Mouse (Mus musculus) Muller cell, postnatal 12 days (primary cell): ENCODE data around the gene Cdh23.

ENCODE experiments used
- DNase-seq: peaks from one replicate; pipeline ENCODE4 v3.0.0-alpha.2; 2015; ENCODE audit errors: inconsistent ontology term

Cdh23 gene

DNA sequence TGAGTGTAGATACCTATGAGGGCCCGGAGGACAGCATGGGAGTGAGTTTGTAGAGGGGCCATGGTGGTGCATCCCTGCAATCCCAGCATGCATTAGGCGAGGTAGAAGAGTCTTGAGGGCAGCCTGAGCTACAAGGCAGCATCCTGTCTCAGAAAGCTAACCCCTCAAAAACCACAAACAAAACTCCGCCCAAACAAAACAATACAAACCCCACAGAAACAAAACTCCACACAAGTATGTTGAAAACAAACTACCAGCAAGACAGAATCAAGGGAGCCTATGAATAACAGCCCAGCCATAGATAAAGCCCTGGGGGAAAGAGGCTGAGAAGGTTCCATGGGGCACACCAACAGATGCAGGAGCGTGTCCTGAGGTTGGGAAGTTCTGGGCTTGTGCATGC is 350.2 kb downstream of the Cdh23 start:
- no peak for DNase-seq

DNA sequence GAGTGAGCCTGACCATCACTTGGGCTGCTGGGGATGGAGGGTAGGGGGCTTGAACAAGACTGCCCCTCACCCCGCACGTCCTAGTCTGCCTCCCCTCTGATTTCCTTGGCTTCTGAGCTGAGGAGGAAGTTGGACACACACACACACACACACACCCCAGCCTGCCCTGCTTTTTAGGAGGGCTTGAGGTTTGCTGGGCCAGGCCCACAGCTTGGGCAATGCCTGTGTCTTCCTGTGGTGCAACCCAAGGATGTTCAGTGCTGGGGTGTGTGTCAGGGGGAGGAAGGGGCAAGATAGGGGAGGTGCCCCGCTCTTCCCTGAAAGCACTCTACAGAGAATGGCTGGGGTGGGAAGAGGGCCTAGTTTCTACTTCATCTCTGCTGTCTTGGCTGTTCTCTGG is 352.2 kb downstream of the Cdh23 start:
- no peak for DNase-seq

DNA sequence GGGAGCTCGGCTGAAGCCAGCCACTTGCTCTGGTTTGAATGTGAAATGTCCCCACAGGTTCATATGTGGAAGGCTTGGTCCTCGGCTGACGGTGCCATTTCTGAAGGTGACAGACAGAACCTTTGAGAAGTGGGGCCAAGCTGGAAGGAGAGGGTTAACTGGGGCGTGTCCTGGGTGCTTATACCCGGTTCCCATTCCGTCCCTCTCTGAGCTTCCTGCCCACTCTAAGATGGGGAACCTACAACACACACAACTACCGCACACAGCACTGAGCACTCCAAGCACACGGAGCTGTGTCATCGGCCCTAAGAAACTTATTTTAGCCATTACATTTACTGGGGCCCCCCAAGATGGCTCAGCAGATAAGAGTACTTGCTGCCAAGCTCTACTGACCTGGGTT is 354.8 kb downstream of the Cdh23 start:
- DNase-seq: no peak

DNA sequence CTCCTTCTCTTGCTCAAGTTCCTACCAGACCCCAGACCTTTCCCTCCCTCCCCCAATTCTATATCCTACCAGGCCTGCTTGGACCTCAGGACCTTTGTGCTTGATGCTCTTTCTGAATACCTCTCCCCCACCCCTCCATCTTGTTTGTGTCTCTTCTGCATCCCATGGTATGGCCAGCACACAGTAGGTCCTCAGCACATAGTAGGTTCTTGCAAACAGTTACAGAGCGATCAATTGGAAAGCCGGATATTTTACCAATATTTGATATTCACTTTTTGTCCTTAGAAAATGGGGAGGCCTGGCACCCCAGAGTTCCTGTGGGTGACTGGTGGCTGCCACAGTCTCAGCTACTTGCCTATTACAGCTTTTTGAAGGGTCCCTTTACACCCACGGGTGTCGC is 361.3 kb downstream of the Cdh23 start:
- DNase-seq: no peak

DNA sequence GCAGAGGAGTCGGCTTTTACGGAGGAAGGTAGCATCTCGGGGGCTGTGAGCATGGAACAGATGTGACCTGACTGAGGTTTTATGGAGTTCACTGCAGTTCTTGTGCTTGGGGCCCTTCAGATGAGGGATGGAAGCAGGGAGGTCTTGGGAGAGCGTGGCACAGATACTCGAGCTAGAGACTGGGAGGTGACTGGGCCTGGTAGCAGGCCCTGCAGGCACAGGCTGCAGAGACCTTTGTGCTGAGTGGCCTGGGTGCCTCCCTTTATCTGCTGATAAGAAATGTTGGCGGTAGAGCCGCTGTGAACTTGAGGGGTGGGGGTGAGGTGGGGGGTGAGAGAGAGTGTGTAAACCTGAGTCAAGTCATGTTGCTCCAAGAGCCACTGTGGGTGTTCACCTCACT is 361.7 kb downstream of the Cdh23 start:
- no peak for DNase-seq

DNA sequence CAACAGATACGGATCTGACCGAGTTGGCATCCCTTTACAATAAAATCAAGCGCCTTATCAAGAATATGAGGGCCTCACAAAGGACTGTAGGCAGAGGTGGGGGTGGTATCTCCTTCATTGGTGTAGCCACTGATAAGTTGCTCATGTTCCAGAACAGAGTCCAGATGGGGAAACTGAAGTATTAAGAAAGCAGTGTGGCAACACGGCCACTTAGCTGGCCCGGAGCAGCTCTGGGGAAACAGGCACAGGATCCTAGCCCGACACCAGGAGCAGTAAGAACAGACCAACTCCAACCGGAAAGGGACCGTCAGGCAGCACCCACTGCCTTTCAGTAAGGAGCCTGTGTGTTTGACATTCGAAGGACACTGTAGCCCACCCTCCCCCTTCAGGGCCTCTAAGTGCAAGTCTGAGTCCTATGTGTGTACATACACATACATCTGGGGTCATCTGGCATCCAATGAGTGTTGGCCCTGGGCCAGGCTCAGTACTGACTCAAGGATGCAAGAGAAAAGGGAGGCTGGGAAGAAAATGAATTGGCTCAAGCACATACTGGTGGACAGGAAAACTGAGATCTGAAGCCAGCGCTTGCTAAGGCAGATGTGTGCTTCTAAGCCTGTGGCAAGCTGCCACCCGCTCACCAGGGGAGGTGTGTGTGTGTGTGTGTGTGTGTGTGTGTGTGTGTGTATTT is 367.2 kb downstream of the Cdh23 start:
- DNase-seq: no peak

DNA sequence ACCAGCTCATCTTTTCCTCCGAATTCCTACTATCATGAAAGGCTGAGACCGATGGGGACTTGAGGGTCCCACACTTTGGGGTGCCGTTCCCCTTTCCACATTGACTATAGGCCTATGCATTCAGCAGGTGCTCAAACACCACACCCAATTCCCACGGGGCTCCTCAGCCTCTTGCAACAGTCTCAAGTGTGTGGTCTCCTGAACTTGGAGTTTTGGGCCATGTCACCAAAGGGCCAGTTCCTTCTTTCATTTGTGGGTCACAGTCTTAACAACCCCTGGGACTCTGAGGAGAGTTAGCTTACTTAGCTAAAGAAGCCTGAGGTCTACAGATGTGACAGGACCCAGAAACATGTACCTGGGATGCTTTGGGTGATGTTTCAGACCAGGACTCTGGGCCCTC is 380.1 kb downstream of the Cdh23 start:
- DNase-seq: no peak

DNA sequence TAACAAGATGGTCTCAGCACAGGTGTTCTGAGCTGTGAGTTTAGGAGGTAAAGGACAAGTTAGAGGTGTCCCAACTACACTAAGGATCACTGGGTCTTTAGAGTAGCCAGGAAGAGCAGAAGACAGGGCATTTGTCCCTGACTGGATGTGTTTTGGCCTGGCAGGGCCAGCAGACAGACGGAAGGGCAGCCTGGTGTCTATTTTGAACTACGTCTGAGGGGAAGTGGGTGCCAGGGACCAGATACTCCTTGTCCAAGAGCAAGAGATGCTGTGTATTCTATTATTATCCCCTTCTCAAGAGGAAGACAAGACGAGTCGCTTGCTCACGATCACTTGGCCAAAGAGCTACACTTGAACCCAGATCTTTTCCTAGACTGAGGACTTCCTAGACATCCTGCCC is 382.7 kb downstream of the Cdh23 start:
- no peak for DNase-seq

DNA sequence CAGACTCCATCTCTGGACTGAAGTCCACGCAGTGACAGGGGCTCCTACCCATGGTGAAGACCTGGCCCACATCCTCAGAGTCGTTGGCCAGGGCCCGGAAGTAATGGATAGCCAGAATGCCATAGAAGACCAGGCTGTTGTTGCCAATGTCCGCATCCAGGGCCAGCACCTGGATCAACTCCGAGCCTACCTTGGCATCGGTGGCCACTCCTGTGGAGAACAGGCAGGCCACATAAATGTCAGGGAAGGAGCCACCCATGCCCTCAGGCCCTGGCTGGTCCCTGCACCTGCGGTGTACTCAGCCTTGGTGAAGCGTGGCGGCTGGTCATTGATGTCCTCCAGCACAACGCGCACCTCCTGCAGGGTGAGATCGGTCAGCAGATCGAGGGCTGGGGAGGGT is 385.7 kb downstream of the Cdh23 start:
- DNase-seq: no peak

DNA sequence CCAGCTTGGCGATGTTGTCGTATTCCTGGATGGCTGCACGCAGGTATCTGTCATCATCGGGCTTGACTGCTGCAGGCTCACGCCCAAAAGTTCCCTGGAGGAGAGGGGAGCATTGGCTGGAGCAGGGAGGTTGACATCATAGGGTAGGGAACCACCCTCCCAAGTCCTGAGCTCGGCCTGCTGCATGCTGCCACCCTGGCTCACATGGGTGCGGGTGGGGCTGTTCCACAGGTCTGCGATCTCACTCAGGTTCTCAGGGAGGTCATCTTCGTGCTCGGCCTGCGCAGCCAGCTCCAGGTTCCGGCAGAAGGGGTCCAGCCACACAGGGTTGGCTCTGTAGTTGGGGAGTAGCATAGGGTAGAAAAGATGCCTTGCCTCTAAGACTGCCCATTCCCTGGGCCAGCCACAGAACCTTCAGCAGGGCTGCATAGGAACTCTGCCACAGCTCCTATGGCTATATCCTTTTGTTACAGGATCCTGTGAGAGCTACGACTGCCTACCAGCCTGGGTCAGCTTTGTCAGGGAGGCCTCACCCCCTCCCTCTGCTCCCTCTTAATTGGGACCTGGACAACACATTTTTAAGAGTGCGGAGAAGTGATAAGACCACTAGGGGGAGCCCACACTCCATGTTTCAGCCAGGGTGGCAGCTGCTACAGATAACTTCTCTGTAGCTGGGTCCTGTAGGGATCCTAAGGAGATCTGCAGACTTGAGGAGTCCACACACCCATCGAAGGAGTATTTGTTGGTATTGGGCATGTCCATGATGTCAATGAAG is 391.2 kb downstream of the Cdh23 start:
- peak; percentile 79 for DNase-seq

DNA sequence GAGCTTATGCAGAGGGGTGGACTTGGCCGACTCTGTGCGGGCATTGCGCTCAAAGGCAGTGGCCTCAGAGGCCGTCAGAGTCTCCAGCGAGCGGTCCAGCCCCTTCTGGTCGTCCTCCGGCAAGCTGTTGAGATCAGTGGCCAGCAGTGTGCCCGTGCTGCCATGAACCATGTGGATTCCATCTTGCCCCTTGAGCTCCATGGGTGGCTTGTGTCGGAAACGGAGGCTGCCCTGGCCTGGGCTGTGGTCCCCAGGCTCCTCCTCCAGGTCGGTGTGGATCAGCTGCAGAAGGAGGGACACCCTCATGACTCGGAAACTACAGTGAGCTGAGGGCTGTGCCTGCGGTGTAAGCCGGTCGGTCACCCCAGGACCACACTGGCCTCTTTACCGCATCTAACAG is 392.9 kb downstream of the Cdh23 start:
- DNase-seq: no peak

DNA sequence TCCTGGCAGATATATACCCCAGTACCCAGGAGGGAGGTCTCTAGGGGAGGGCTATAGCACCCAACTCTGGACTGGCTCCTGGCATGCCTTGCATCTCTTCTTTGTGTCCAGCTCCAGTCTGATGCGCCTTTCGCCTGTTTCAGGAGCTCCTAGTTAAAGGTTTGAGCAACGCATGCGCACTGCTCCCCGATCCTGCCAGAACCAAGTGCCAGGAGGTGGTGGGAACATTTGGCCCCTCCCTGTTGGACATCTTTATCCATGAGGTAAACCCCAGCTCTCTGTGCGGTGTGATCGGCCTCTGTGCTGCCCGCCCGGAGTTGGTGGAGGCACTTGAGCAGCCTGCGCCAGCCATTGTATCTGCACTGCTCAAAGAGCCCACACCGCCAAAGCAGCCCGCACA is 396.7 kb downstream of the Cdh23 start:
- DNase-seq: no peak

DNA sequence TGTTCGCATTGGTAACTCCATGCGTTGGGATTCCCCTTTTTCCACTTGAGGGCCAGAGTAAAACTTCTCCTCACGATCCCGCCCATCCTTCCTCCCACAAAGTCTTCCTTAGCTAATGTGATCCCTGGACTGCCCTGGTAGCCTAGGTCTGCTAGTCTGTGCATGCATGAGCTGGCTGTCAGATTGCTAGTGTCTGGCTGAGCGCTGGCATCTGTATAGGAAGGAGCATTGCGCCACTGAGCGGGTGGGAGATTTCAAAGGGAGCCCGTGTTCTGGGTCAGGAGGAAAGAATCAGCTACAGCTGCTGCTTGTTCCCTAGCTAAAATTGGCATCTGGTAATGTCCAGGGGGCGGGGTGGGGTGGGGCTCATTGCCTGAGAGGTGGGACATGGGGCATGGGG is 400.3 kb downstream of the Cdh23 start:
- DNase-seq: no peak

DNA sequence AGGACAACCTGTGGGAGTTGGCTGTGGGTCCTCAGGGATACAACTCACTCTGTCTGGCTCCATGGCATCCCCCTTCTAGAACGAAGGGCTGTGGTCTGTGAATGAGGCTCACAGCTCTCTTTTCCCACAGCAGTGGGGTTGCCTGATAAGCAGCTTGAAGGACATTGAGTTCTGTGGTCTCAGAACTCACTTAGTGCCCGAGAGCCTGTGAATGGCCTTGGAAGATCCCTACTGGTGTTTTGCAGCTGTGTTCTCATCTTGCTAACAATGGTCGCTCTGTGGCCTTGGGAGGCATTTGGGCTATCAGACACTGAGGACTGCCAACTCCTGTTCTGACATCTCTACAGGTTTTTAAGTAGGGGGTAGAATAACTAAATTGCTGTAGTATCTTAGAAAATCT is 400.9 kb downstream of the Cdh23 start:
- DNase-seq: no peak

DNA sequence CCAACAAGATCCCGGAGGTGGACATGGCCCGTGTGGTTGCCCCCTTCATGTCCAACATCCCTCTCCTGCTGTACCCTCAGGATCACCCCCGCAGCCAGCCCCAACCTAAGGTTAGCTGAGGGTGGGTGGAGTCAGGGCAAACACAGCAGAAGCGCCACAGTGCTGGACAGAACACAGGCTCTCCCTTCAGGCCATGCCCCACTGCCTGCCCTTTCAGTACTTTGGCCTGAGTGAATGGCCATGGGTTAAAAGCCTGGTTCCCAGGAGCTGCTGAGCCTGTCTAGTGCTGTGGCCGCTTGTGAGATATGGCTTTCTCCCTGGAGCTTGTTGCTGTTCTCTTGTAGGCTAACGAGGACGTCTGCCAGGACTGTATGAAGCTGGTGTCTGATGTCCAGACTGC is 401.7 kb downstream of the Cdh23 start:
- no peak for DNase-seq

DNA sequence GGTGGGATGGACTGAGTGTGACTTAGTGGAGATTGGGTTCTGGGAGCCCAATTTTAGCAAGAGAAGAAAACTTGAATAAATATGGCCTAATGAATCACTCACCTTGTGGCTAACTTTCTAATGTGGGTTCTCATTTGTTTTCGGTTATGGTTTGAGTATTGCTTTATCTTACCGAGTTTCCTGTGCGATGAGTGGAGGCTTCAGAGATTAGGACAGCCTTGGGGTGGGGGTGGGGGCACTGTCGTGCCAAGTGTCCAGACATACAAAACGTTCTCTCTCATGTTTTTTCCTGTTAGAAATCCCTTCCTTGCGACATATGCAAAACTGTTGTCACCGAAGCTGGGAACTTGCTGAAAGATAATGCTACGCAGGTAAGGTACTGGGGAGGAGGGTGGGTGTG is 404.1 kb downstream of the Cdh23 start:
- DNase-seq: no peak

DNA sequence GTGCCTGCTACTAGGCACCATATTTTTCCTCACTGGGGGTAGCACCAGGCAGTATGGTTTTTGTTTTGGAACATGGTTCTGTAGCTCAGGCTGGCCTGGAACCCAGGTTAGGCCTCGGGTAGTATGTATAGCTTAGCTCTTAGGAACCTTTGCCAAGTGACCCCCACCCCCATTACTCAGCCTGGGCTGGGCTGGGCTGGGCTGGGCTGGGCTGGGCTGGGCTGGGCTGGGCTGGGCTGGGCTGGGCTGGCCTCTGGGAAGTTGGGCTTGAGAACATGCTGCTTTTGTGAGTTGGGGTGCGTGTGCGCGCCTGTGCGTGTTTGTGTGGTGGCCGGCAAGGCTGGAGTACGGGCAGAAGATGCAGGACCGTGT is 405.6 kb downstream of the Cdh23 start:
- DNase-seq: no peak

DNA sequence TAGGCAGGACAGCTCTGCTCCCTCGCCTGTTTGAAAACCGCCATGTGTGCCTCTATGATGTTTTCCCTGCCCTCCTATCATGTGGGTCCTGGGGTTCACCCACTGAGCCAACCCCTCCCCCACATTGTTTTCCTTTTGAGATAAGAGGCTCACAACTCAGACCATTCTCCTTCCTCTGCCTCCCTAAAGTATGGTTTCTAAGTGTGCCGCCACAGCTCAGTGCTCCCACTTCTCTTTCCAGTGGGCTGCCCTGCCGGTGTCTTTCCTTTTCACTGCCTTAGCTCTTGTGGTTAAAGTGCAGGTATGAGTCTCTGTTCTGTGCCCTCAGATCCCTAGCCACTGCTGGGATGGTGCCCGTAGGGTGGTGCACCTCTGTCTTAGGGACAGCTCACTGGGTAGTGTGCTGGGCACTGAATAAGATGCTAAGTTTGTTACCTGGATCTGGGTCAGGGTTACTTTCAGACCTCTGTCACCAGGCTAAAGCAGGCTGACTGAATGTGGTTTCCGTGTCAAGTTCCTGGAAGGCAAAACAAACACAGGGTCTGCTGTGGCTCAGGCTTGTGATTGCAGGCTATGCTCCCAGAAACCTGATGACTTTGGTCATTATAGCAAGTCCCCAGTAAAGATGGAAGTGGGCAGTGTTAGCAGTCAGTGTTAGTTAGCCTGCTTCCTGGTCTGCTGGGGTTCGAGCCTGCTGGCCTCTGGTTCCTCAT is 406.1 kb downstream of the Cdh23 start:
- DNase-seq: no peak

DNA sequence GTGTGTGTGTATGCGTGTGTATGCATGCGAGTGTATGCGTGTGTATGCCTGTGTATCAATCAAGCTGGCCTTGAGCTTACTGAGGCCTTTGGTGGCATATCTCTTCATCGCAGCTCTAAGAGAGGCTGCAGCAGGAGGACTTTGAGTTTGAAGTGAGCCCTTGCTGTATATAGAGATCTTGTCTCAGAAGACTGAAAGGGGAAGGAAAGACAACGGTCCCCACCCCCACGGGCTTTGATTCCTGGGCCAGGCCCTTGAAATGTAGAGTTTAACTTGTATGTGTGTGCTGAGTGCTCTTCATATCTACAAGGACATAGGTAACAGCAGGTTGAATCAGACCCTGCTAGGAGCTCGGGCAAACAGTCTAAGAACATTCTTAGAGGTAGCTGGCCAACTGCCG is 407.1 kb downstream of the Cdh23 start:
- DNase-seq: no peak

DNA sequence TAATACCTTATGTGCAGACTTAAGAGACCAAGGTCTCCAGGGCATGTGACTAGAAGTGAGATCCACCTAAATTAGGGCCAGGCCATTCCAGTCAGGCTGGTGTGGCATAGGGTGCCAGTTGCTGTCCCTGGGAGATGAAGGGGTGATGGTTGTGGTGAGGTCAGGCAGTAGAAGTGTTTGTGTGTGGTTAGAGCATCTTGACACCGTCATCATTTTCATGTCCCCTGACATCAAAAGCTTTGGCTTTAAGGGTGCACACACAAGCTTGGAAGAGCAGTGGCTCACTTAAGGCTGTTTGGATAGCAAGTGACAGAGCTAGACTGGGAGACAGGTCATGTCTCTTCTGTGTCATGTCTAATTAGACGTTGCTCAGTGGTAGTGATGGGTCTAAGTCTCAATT is 408.6 kb downstream of the Cdh23 start:
- no peak for DNase-seq

DNA sequence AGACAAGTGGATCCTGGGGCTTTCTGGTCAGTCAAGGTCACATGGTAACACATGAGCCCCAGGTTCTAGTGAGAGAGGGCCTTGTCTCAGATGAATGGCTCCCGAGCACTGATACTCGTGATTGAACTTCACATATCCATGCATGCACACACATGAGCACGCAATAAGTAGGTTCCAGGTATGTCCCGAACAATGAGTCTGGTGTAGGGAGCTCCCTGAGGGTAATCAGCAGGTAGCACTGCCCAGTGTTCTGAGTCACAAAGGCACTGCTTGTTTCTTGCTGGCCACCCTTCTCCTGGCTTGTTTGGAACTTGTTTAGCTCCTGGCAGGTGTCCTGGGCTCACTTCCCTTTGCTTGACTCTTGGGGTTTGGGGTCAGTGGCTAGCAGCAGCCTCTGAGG is 409.1 kb downstream of the Cdh23 start:
- DNase-seq: peak; percentile 12

DNA sequence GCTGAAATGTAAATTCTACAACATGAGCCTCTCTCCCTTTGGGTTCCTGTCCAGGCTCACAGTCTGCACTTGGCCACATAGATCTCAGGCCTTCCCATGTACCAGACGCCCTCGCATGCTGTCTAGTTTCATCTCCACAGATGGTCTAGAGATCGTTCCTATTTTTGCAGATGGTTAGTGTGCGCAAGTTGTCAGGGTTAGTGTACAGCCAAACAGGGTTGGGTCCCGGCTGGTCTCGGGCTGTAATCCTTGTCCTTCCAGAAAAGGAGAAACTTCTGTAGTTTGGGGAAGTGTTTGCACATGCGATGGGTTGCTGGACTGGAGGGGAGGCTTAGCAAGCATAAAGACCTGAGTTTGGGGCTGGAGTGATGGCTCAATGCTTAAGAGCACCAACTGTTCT is 409.7 kb downstream of the Cdh23 start:
- no peak for DNase-seq
